Mouse (Mus musculus) kidney, adult 2 months (tissue): ENCODE measurements around the gene Psat1.

ENCODE experiments used
- CTCF ChIP-seq: fragments of 200-500 bp; conservative IDR thresholded peaks from 2 replicates; pipeline ENCODE4 v1.5.1; 2011; ENCODE audit warnings: low read depth, mild to moderate bottlenecking, control low read depth, low read length, moderate library complexity, mixed read lengths; ENCODE audit not compliant: insufficient read depth, insufficient read length
- POLR2A ChIP-seq: fragments of 200-500 bp; IDR thresholded peaks from one replicate; pipeline ENCODE4 v1.6.1; 2011; ENCODE audit warnings: low read depth, low read length, control low read depth

GRCm38 (mm10) chr19:15983739-15984344 is 36.7 kb upstream of the Psat1 start:
- no peak for TF ChIP-seq CTCF
- no peak for TF ChIP-seq POLR2A
